Mouse (Mus musculus): ENCODE results near the gene Dab2ip.

Gene Dab2ip

DNA sequence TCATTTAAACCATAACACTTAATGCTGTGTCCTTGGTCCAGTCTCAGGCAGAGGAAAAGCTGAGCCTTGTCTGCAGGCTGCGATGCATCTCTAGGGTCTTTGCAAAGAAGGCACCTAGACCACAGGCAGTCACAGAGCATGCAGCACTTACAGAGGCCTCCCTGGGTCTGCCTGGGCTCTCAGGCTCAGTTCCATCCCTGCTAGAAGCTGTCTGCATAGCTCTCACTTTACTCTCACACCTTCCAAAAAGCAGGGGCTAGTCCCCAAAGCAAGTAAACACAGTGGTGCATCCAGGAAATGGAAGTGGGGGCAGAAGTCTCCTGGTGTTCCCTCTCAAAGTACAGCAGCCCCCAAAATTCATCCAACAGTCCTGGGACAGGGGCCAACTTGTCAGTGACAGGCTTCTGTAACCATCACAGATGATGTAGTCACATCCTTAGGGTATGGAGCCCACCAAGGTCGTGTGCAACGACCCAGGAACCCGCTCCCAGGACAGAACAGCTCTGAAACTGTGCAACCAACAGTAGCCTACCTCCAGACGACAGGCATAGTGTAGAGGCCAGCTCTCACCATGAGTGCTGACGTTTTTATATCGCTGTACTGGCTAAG is 192.6 kb downstream of the Dab2ip start:
- no peak for DNase-seq (ENCODE audit: low spot score in 2 of 2)

DNA sequence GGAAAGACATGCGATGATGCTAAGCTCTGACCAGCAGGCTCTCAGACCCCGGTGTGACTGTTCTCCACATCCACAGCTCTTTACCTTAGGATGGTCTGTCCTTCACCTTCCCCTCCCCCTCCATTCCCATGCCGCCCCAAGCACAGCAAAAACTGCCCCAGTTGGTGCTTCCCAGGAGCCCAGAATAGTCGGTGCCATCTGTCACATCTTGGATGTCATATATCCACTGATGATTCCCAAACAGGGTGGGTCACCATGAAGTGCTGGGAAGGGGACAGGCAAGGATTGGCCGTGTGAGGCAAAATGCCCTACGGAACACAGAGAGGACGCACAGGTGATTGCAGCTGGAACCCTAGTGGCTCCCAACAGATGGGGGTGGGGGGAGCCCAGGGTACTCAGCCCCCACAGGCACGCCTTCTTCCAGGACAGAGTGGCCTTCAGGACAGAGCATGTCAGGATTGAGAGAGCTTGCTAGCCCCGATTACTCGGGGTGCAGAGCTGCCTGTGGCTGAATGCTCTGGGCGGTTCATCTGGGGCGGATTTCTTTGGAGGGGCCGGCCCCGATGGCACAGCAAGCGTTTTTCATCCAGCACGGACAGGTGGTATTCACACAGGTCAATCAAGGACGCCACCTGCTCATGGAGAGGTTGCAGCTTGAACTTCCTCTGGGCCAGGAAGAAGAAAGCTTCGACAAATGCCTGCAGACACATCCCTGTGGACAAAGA is 193.9 kb downstream of the Dab2ip start:
- DNase-seq (ENCODE audit: low spot score in 2 of 2) = no peak

GRCm38 (mm10) chr2:35756467-35756866 is 198.4 kb downstream of the Dab2ip start:
- no peak for DNase-seq (ENCODE audit: low spot score in 2 of 2)

DNA sequence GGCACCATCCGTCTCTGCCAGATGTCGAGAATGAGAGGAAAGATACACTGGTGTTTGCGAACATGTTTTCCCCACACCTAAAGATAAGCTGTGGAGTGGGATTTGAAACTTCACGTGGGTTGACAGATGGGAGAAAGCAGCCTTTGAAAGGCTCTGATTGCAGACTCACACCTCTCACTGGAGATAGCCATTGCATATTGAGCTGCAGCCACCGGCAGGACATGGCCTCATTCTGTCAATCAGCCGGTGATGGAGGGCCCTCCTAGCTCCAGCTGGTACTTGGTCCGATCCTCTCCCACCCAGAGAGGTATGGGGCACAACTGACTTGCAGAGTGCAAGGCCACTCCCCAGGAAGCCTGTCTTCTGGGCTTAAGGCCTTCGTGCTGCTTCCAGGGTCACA is 202.3 kb downstream of the Dab2ip start:
- no peak for DNase-seq (ENCODE audit: low spot score in 2 of 2)

GRCm38 (mm10) chr2:35760867-35761266 is 202.8 kb downstream of the Dab2ip start:
- DNase-seq (ENCODE audit: low spot score in 2 of 2) = no peak

GRCm38 (mm10) chr2:35761458-35761857 is 203.4 kb downstream of the Dab2ip start:
- no peak for DNase-seq (ENCODE audit: low spot score in 2 of 2)

DNA sequence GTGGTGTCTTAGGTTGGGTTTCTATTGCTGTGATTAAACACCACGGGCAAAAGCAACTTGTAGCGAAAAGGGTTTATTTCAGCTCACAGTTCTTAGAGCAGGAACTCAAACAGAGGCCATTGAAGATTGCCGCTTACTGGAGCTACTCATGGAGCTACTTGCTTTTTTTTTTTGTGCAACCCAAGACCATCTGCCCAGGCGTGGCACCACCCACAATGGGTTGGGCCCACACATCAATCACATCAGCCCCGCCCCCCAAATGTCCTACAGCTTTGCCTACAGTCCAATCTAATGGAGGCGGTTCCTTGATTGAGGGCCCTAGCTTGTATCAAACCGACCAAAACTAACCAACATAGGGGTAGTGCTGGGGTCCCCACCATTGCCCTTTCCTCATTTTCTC is 205.8 kb downstream of the Dab2ip start:
- no peak for DNase-seq (ENCODE audit: low spot score in 2 of 2)

DNA sequence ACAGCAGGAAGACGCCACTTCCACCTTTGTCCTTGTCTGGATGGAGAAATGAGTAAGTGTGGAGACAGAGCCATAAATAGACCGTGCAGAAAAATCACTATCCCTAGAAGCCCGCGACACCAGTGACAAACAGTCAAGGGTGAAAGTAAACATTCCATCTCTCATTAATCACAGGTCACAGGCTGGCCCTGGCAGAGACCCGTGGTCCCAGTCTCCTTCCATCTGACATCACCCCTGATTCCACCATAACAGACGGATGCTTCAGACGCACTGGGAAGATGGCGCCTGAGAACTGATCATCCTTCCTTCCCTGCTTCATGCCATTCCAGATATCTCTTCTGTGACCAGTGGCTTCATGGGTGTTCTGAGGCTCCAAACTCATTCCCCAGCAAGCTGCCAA is 206.3 kb downstream of the Dab2ip start:
- no peak for DNase-seq (ENCODE audit: low spot score in 2 of 2)

DNA sequence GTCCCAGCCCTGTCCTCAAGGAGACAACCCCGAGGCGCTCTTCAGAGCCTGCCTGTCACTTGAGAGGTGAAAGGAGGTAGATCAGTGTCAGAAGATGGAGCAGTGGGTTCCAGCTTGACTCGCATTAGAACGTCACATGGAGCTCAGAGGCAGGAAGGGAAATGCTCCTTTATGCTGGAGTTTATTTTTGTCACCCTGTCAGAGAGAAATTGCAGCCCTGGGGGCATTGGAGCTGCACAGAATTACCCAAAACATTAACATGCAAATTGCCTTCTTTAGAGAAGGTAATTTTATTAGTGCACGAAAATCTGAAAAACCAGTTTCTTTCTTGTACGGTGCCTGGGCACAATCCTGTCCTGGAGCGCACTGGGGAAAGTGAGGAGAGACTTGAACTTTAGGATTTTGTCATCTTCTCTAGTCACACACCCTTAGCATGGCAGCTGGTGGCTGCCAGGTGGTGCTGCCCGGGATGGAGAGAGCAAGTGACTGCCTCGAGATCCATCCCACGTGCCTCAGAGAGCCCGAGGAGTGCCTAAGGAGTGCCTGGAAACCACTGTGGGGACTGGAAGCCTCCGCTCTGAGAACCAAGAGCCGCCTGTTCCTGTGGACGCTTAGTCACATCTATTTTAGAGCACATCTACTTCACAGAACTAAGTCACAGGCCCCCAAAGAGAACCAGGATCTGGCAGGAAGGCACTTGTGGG is 209.9 kb downstream of the Dab2ip start:
- DNase-seq (ENCODE audit: low spot score in 2 of 2) = peak in 1 of 2 experiments; percentile 39

GRCm38 (mm10) chr2:35768538-35769238 is 210.6 kb downstream of the Dab2ip start:
- peak in 1 of 2 experiments; percentile 39 for DNase-seq (ENCODE audit: low spot score in 2 of 2)

GRCm38 (mm10) chr2:35769398-35769797 is 211.3 kb downstream of the Dab2ip start:
- no peak for DNase-seq (ENCODE audit: low spot score in 2 of 2)

DNA sequence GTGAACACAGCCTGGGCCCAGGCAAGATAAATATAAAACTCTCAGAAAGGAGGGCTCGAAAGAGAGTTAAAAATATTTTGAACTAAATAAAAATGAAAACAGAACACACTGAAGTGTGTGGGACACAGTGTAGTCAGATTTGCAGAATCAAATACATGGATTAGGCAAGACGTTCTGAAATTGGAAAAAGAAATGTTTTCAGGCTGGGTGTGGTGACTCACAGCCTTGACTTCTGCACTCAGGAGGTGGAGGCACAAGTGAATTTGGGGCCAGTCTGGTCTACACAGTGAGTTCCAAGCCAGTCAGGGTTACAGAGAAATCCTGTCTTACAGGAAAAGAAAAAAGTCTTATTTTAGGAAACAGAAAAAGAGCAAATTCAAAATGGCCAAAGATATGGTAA is 212.5 kb downstream of the Dab2ip start:
- no peak for DNase-seq (ENCODE audit: low spot score in 2 of 2)

GRCm38 (mm10) chr2:35775651-35776055 is 217.6 kb downstream of the Dab2ip start:
- DNase-seq (ENCODE audit: low spot score in 2 of 2) = no peak

- no peak for DNase-seq (ENCODE audit: low spot score in 2 of 2)
Observed at GRCm38 (mm10) chr2:35776935-35777334, 218.9 kb downstream of the Dab2ip start.

- no peak for DNase-seq (ENCODE audit: low spot score in 2 of 2)
Observed at GRCm38 (mm10) chr2:35779266-35779665, 221.2 kb downstream of the Dab2ip start.
